Mouse (Mus musculus) urinary bladder, postnatal 14 days (tissue): ENCODE measurements around the gene Nxpe4.

Experiments used
- DNase-seq: peaks from one replicate; pipeline ENCODE4 v3.0.0; 2021; ENCODE audit warnings: low spot score

The Nxpe4 gene

GRCm38 (mm10) chr9:48329597-48329996 is 167.8 kb downstream of the Nxpe4 start:
- DNase-seq, result no peak

- no peak for DNase-seq
Measured at GRCm38 (mm10) chr9:48338783-48339455, 177.1 kb downstream of the Nxpe4 start.

- DNase-seq, result no peak
Measured at GRCm38 (mm10) chr9:48339563-48339962, 177.7 kb downstream of the Nxpe4 start.

- DNase-seq, result no peak
Measured at GRCm38 (mm10) chr9:48340708-48341380, 179.0 kb downstream of the Nxpe4 start.

- DNase-seq, result no peak
Measured at GRCm38 (mm10) chr9:48345456-48345855, 183.6 kb downstream of the Nxpe4 start.

- DNase-seq, result no peak
Measured at GRCm38 (mm10) chr9:48345866-48346265, 184.0 kb downstream of the Nxpe4 start.

GRCm38 (mm10) chr9:48353148-48353698 is 191.4 kb downstream of the Nxpe4 start, which contains the start of gene Nxpe2:
Gene Nxpe2 (minus strand): TSS chr9:48353454.
- no peak for DNase-seq

GRCm38 (mm10) chr9:48354122-48354521 is 192.3 kb downstream of the Nxpe4 start:
- DNase-seq, result no peak

GRCm38 (mm10) chr9:48354793-48355192 is 193.0 kb downstream of the Nxpe4 start:
- peak; percentile 75 for DNase-seq

GRCm38 (mm10) chr9:48357097-48357496 is 195.3 kb downstream of the Nxpe4 start:
- no peak for DNase-seq

GRCm38 (mm10) chr9:48360826-48361225 is 199.0 kb downstream of the Nxpe4 start:
- DNase-seq, result no peak

GRCm38 (mm10) chr9:48361815-48362631 is 200.2 kb downstream of the Nxpe4 start:
- no peak for DNase-seq

- no peak for DNase-seq
Measured at GRCm38 (mm10) chr9:48362743-48363142, 200.9 kb downstream of the Nxpe4 start.

- DNase-seq, result no peak
Measured at GRCm38 (mm10) chr9:48373232-48373878, 211.5 kb downstream of the Nxpe4 start.

- DNase-seq, result no peak
Measured at GRCm38 (mm10) chr9:48374357-48374756, 212.5 kb downstream of the Nxpe4 start.

- DNase-seq, result no peak
Measured at GRCm38 (mm10) chr9:48388451-48388850, 226.6 kb downstream of the Nxpe4 start.

GRCm38 (mm10) chr9:48389983-48390382 is 228.2 kb downstream of the Nxpe4 start:
- no peak for DNase-seq

GRCm38 (mm10) chr9:48403590-48404209 is 241.9 kb downstream of the Nxpe4 start:
- no peak for DNase-seq

- no peak for DNase-seq
Measured at GRCm38 (mm10) chr9:48404687-48405086, 242.9 kb downstream of the Nxpe4 start.

- DNase-seq, result peak; percentile 32
Measured at GRCm38 (mm10) chr9:48407549-48408327, 245.9 kb downstream of the Nxpe4 start.
